Mouse (Mus musculus): ENCODE measurements around the gene Def8. TPM values are rescaled to one million over a fixed set of nuclear protein-coding genes. Genes with fewer than 3 reads are reported as not detected.
"Not testable (repeated sequence)": the region's sequence is repeated elsewhere in the genome, so short reads cannot be mapped to it uniquely, and the experiment has no call there.

The Def8 gene
- polyA plus RNA-seq, 1 experiment from 2014 or later, result 28.0 TPM

DNA sequence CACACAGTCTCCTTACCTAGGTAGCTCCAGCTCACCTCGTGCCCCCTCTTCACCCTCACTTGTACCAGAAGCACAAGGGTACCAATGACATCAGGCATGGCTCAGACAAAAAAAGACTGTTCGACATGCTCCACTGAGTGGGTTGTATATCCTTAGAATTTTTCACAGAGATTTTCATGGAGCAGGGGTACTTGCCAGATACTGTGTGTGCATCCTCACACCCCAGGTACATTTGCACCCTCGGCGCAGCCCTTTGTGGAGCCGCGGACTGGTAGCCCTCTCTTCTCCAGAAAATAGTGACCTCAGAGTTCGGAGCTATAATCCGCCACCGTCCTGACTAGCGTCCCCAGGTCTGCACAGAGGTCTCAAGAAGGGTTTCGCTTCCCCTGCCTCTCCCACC lies 12.5 kb upstream of the Def8 start:
- no peaks in the 10 kb centered on the region for H3K9me3 ChIP-seq (ENCODE audit: control insufficient read depth, low read length)
- H3K9ac ChIP-seq (ENCODE audit: low read length), result no peak overlapping the region
- H3K27ac ChIP-seq (ENCODE audit: low read length), result no peak overlapping the region
- peaks cover 53% of the 10 kb centered on the region for H3K27me3 ChIP-seq (ENCODE audit: control insufficient read depth, insufficient read depth, low read depth, low read length)
- H3K4me1 ChIP-seq (replicated peaks; ENCODE audit: control insufficient read depth, insufficient read depth, low read length), result no peaks in the 10 kb centered on the region
- no peak overlapping the region for H3K4me2 ChIP-seq (ENCODE audit: low read depth, low read length)
- 15% methylated on average over 11 of the region's 11 CpGs for WGBS
- no peak for ATAC-seq (ENCODE audit: low read depth)
- no peak overlapping the region for H3K4me3 ChIP-seq (ENCODE audit: low read length)
- no peaks in the 10 kb centered on the region for H3K36me3 ChIP-seq (ENCODE audit: control insufficient read depth, insufficient read depth, low read length)

DNA sequence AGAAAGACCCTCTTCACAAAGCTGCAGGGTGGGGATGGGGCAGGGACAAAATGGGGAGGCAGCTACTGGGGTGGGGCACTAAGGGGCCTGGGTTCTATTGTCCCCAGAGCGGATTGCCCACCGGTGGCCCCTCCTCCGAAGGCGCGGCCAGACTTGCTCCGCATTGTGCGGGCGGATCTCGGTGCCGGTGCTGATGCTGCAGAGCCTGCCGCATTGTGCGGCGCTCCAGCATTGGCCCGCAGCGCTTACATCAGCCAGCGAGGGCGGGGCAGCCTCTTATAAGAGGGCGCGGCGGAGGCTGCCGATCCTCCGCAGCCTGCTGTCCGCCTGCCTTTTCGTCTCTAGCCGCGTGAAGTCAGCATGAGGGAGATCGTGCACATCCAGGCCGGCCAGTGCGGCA lies 12.1 kb upstream of the Def8 start, which contains the start of gene Tubb3:
Tubb3 (plus strand) TSS at position 179 of the 400 bp plus-strand sequence.
- no peaks in the 10 kb centered on the region for H3K4me1 ChIP-seq (replicated peaks; ENCODE audit: control insufficient read depth, insufficient read depth, low read length)
- H3K27ac ChIP-seq (ENCODE audit: low read length), result no peak within 1 kb of the TSS
- no peaks in the 10 kb centered on the region for H3K9me3 ChIP-seq (ENCODE audit: control insufficient read depth, low read length)
- WGBS, result under 1% methylated on average over 28 of the region's 29 CpGs
- H3K4me2 ChIP-seq (ENCODE audit: low read depth, low read length), result peak within 1 kb of the TSS; percentile 38
- H3K9ac ChIP-seq (ENCODE audit: low read length), result no peak within 1 kb of the TSS
- H3K27me3 ChIP-seq (ENCODE audit: control insufficient read depth, insufficient read depth, low read depth, low read length), result peaks cover 53% of the 10 kb centered on the region
- H3K4me3 ChIP-seq (ENCODE audit: low read length), result peak within 1 kb of the TSS; percentile 16
- H3K36me3 ChIP-seq (ENCODE audit: control insufficient read depth, insufficient read depth, low read length), result no peaks in the 10 kb centered on the region
- ATAC-seq (ENCODE audit: low read depth), result peak; percentile 55

DNA sequence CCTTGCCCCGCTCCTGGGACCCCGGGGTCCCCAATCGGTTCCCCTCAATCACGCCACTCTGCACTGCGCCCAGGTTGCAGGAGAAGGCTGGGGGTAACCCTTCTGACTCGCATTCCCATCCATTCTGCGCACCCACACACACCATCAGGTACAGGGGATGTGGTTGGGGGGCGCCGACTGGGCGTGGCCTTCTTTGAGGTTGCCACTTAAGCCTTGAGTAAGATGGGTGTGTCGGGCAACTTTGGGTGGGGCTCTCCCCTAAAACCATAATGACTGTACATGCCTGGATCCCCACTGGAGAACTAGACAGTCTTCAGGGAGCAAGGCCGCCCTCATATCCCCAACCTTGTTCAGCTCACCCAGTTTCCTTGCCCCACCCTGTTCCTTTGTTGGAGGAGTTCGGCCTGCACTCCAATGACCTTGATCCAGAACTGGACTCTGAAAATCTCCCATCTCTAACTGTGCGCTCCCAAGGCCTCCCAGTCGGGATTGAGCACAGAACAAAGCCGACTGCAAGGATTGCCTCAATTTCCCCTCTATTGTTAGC lies 11.5 kb upstream of the Def8 start:
- H3K4me3 ChIP-seq (ENCODE audit: low read length), result peak overlapping the region; percentile 16
- H3K9me3 ChIP-seq (ENCODE audit: control insufficient read depth, low read length), result no peaks in the 10 kb centered on the region
- H3K27ac ChIP-seq (ENCODE audit: low read length), result no peak overlapping the region
- H3K9ac ChIP-seq (ENCODE audit: low read length), result no peak overlapping the region
- WGBS, result 12% methylated on average over 16 of the region's 16 CpGs
- peak overlapping the region; percentile 38 for H3K4me2 ChIP-seq (ENCODE audit: low read depth, low read length)
- ATAC-seq (ENCODE audit: low read depth), result no peak
- H3K27me3 ChIP-seq (ENCODE audit: control insufficient read depth, insufficient read depth, low read depth, low read length), result peaks cover 53% of the 10 kb centered on the region
- no peaks in the 10 kb centered on the region for H3K36me3 ChIP-seq (ENCODE audit: control insufficient read depth, insufficient read depth, low read length)
- no peaks in the 10 kb centered on the region for H3K4me1 ChIP-seq (replicated peaks; ENCODE audit: control insufficient read depth, insufficient read depth, low read length)

DNA sequence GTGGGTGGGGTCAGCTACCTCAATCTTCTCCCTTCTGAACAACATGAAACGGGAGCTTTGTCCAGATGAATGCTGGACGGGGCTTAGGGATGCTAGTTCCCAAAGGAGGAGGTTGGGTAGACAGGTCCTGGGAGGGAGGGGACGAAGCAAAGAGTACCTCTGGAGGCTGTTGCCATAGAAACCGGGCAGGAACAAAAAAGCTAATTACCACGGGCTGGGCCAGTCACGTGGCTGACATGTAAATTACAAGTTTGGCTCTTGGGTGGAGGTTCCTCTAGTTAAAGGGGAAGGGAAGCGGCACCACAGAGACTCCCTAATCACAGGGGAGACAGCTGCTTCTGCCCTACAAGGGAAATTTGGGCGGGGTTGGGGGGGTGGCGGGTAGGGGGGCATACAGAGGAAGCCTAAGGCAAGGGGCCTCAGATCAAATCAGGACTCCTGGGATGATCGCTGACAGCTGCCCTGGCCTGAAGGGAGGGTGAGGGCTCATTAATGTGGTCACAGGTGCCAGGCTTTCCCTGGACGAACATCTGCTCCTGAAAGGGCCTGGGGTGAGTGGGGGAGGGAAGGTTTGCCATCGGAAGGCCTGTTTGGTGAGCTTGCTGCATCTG lies 10.7 kb upstream of the Def8 start:
- H3K36me3 ChIP-seq (ENCODE audit: control insufficient read depth, insufficient read depth, low read length), result no peaks in the 10 kb centered on the region
- WGBS, result 2% methylated on average over 12 of the region's 12 CpGs
- H3K27me3 ChIP-seq (ENCODE audit: control insufficient read depth, insufficient read depth, low read depth, low read length), result peaks cover 51% of the 10 kb centered on the region
- no peak overlapping the region for H3K9ac ChIP-seq (ENCODE audit: low read length)
- H3K9me3 ChIP-seq (ENCODE audit: control insufficient read depth, low read length), result no peaks in the 10 kb centered on the region
- no peak overlapping the region for H3K4me3 ChIP-seq (ENCODE audit: low read length)
- H3K27ac ChIP-seq (ENCODE audit: low read length), result no peak overlapping the region
- no peaks in the 10 kb centered on the region for H3K4me1 ChIP-seq (replicated peaks; ENCODE audit: control insufficient read depth, insufficient read depth, low read length)
- H3K4me2 ChIP-seq (ENCODE audit: low read depth, low read length), result no peak overlapping the region
- no peak for ATAC-seq (ENCODE audit: low read depth)

DNA sequence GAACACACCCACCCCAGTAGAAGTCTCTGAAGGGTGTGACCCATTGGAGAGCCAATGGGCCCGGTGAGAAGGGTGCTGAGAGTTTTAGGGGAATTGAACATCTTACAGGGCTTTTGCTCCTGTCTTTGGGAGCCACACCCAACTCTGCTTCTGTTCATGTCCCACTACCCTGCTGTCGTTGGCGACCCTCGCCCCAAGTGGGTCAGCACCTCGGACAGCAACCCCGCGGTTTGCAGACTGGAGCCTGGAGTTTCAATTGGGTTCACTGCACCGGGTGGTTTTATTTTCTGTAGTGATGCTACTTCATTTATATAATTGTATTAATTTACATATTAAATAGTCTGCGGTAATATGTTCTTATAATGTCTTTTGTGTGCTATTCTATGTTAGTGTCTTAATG lies 9.1 kb upstream of the Def8 start:
- ATAC-seq (ENCODE audit: low read depth), result no peak
- Histone ChIP-seq H3K9me3 (ENCODE audit: control insufficient read depth, low read length) (no peaks in the 10 kb centered on the region), H3K4me1 (replicated peaks; ENCODE audit: control insufficient read depth, insufficient read depth, low read length) (no peaks in the 10 kb centered on the region), H3K9ac (ENCODE audit: low read length) (no peak overlapping the region), H3K4me3 (ENCODE audit: low read length) (no peak overlapping the region), H3K27ac (ENCODE audit: low read length) (no peak overlapping the region), H3K27me3 (ENCODE audit: control insufficient read depth, insufficient read depth, low read depth, low read length) (peaks cover 45% of the 10 kb centered on the region), H3K36me3 (ENCODE audit: control insufficient read depth, insufficient read depth, low read length) (no peaks in the 10 kb centered on the region), H3K4me2 (ENCODE audit: low read depth, low read length) (no peak overlapping the region)
- 11% methylated on average over 9 of the region's 9 CpGs for WGBS

DNA sequence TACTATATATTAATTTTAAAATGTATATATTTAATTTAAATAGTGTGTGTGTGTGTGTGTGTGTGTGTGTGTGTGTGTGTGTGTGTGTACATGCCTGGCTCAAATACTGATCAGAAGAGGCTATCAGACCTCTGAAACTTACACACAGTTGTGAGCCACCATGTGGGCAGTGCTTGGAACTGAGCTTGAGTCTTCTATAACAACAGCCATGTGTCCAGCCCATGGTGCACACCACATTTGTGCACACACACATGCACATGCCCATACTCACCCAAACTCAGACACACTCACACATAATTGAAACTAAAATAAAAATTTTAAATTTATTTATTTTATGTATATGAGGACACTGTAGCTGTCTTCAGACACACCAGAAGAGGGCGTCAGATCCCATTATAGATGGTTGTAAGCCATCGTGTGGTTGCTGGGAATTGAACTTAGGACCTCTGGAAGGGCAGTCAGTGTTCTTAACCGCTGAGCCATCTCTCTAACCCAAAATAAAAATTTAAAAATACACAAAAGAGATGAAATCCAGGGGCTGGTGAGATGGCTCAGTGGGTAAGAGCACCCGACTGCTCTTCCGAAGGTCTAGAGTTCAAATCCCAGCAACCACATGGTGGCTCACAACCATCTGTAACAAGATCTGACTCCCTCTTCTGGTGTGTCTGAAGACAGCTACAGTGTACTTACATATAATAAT lies 8.2 kb upstream of the Def8 start:
- not testable (repeated sequence) for H3K36me3 ChIP-seq (ENCODE audit: control insufficient read depth, insufficient read depth, low read length); H3K4me3 ChIP-seq (ENCODE audit: low read length); H3K9me3 ChIP-seq (ENCODE audit: control insufficient read depth, low read length); ATAC-seq (ENCODE audit: low read depth); H3K9ac ChIP-seq (ENCODE audit: low read length); H3K4me1 ChIP-seq (replicated peaks; ENCODE audit: control insufficient read depth, insufficient read depth, low read length); H3K4me2 ChIP-seq (ENCODE audit: low read depth, low read length); H3K27ac ChIP-seq (ENCODE audit: low read length)
- 75% methylated on average over 5 of the region's 5 CpGs for WGBS
- H3K27me3 ChIP-seq (ENCODE audit: control insufficient read depth, insufficient read depth, low read depth, low read length), result peaks cover 38% of the 10 kb centered on the region

DNA sequence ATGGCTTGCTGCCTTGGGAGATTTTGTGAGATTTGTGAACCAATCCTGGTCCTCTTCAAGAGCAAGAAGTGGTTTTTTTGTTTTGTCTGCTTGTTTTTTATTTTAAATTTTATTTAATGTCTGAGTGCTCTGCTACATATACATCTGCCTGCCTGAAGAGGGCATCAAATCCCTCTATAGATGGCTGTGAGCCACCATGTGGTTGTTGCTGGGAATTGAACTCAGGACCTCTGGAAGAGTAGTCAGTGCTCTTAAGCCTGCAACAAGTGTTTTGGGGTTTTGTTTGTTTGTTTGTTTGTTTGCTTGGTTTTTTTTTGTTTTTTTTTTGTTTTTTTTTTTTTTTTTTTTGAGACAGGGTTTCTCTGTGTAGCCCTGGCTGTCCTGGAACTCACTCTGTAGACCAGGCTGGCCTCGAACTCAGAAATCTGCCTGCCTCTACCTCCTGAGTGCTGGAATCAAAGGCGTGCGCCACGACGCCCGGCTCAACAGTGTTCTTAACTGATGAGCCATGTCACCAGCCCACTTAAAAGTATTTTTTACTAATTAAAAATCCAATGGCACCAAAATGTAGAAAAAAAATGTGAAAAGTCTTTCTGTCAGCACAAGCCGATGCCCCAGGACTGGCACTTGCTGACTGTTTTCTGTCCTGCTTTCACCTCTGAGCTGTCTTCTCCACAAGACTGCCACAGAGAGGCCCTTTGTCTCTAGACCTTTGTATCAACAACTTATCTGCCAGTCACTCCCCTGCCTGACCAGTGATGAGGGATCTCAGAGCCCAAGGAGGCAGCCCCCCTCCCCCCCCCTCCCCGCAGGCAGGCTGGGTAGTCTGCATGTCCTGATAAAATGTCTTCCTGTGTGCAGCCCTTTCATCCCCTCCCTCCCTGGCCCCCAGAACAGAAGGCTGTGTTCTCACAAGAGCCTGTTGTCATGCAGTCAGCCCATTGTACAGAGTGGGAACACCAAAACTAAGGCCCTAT lies 7.1 kb upstream of the Def8 start:
- WGBS, result 81% methylated on average over 8 of the region's 8 CpGs
- Histone ChIP-seq H3K9me3 (ENCODE audit: control insufficient read depth, low read length) (no peaks in the 10 kb centered on the region), H3K4me1 (replicated peaks; ENCODE audit: control insufficient read depth, insufficient read depth, low read length) (no peaks in the 10 kb centered on the region), H3K36me3 (ENCODE audit: control insufficient read depth, insufficient read depth, low read length) (no peaks in the 10 kb centered on the region), H3K4me2 (ENCODE audit: low read depth, low read length) (no peak overlapping the region), H3K27me3 (ENCODE audit: control insufficient read depth, insufficient read depth, low read depth, low read length) (peaks cover 27% of the 10 kb centered on the region), H3K27ac (ENCODE audit: low read length) (no peak overlapping the region), H3K9ac (ENCODE audit: low read length) (no peak overlapping the region), H3K4me3 (ENCODE audit: low read length) (no peak overlapping the region)
- ATAC-seq (ENCODE audit: low read depth), result no peak

DNA sequence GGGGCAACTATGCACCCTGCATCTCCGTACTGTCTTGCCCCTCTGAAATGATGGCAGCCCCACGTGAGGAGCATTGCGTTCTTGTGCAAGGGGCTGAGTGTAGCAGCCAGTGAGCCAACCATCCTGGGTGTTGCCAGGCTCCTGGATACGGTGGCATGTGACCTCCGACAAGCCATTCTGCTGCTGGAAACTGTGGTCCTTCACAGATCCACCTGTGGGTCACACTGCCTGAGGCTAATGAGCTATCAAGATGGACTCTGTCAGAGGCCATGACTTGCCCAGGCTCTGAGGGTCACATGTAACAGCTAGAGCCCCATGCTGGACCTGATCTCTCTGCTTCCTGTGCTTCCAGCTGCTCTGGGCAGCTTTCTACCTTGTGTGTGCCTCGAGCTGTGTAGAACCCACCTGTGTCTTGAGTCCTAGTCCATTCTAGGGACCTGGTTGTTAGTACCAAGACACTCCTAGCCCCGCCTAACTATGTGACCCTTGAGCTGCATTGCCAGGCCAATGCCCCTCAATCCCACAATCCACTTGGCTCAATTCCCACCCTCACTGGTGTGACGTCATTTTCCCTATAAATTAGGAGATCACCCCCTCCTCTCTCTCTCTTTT lies 6.3 kb upstream of the Def8 start:
- H3K4me3 ChIP-seq (ENCODE audit: low read length), result no peak overlapping the region
- no peak overlapping the region for H3K27ac ChIP-seq (ENCODE audit: low read length)
- WGBS, result 67% methylated on average over 8 of the region's 8 CpGs
- H3K4me2 ChIP-seq (ENCODE audit: low read depth, low read length), result no peak overlapping the region
- no peaks in the 10 kb centered on the region for H3K4me1 ChIP-seq (replicated peaks; ENCODE audit: control insufficient read depth, insufficient read depth, low read length)
- no peaks in the 10 kb centered on the region for H3K36me3 ChIP-seq (ENCODE audit: control insufficient read depth, insufficient read depth, low read length)
- peaks cover 19% of the 10 kb centered on the region for H3K27me3 ChIP-seq (ENCODE audit: control insufficient read depth, insufficient read depth, low read depth, low read length)
- no peaks in the 10 kb centered on the region for H3K9me3 ChIP-seq (ENCODE audit: control insufficient read depth, low read length)
- ATAC-seq (ENCODE audit: low read depth), result no peak
- H3K9ac ChIP-seq (ENCODE audit: low read length), result no peak overlapping the region

All from lung, embryonic 16.5 days (tissue).